Mouse (Mus musculus): Measurements from ENCODE around the gene Ldhd. TPM values are rescaled to one million over a fixed set of nuclear protein-coding genes. Genes with fewer than 3 reads are reported as not detected.

Gene Ldhd
- polyA plus RNA-seq, 1 experiment from 2014 or later, result 0.85 TPM

GRCm38 (mm10) chr8:111594951-111595350 is 35.2 kb downstream of the Ldhd start:
- H3K27me3 ChIP-seq (ENCODE audit: control insufficient read depth, insufficient read depth, low read length), result no peaks in the 10 kb centered on the region
- no peaks in the 10 kb centered on the region for H3K9me3 ChIP-seq (ENCODE audit: control insufficient read depth, low read length)
- 67% methylated on average over 2 of the region's 2 CpGs for WGBS
- no peak for ATAC-seq (ENCODE audit: insufficient number of reproducible peaks, insufficient read depth, low FRiP score, low read depth)
- 0 out of 2 replicates have a peak overlapping the region, but pooled peaks have one; percentile 53 for H3K9ac ChIP-seq (ENCODE audit: low read length)
- no peak overlapping the region for H3K4me3 ChIP-seq (ENCODE audit: control insufficient read depth in 1 of 2, insufficient read depth in 1 of 2, low read depth in 1 of 2, low read length in 2 of 2)
- peaks cover 32 to 79% of the 10 kb centered on the region in 2 experiments for H3K4me1 ChIP-seq (ENCODE audit: control insufficient read depth in 2 of 2, insufficient read depth in 2 of 2, low read length in 2 of 2)
- peak overlapping the region; percentile 48 to 78 for H3K27ac ChIP-seq (replicated peaks in 1 of 2; ENCODE audit: control insufficient read depth in 1 of 2, insufficient read depth in 1 of 2, low read depth in 2 of 2, low read length in 2 of 2)
- H3K4me2 ChIP-seq (ENCODE audit: low read length), result peak overlapping the region; percentile 62; the same call in 1 of the 2 replicates
- no peaks in the 10 kb centered on the region for H3K36me3 ChIP-seq (ENCODE audit: control insufficient read depth, insufficient read depth, low read length)

GRCm38 (mm10) chr8:111594044-111594840 is 35.9 kb downstream of the Ldhd start:
- no peak for ATAC-seq (ENCODE audit: insufficient number of reproducible peaks, insufficient read depth, low FRiP score, low read depth)
- 79% methylated on average over 3 of the region's 3 CpGs for WGBS
- H3K4me1 ChIP-seq (ENCODE audit: control insufficient read depth in 2 of 2, insufficient read depth in 2 of 2, low read length in 2 of 2), result peaks cover 32 to 72% of the 10 kb centered on the region in 2 experiments

GRCm38 (mm10) chr8:111592390-111592910 is 37.7 kb downstream of the Ldhd start:
- no peak overlapping the region for H3K4me3 ChIP-seq (ENCODE audit: control insufficient read depth in 1 of 2, insufficient read depth in 1 of 2, low read depth in 1 of 2, low read length in 2 of 2)
- no peaks in the 10 kb centered on the region for H3K27me3 ChIP-seq (ENCODE audit: control insufficient read depth, insufficient read depth, low read length)
- peaks cover 27 to 57% of the 10 kb centered on the region in 2 experiments for H3K4me1 ChIP-seq (ENCODE audit: control insufficient read depth in 2 of 2, insufficient read depth in 2 of 2, low read length in 2 of 2)
- no peak overlapping the region for H3K9ac ChIP-seq (ENCODE audit: low read length)
- WGBS, result 75% methylated on average over 7 of the region's 7 CpGs
- H3K9me3 ChIP-seq (ENCODE audit: control insufficient read depth, low read length), result no peaks in the 10 kb centered on the region
- no peak overlapping the region for H3K27ac ChIP-seq (replicated peaks in 1 of 2; ENCODE audit: control insufficient read depth in 1 of 2, insufficient read depth in 1 of 2, low read depth in 2 of 2, low read length in 2 of 2)
- H3K36me3 ChIP-seq (ENCODE audit: control insufficient read depth, insufficient read depth, low read length), result no peaks in the 10 kb centered on the region
- no peak overlapping the region for H3K4me2 ChIP-seq (ENCODE audit: low read length)
- ATAC-seq (ENCODE audit: insufficient number of reproducible peaks, insufficient read depth, low FRiP score, low read depth), result no peak

More at GRCm38 (mm10) chr8:111594044-111594840, 35.9 kb downstream of the Ldhd start:
- Histone ChIP-seq H3K9ac (ENCODE audit: low read length) (no peak overlapping the region), H3K4me3 (ENCODE audit: control insufficient read depth in 1 of 2, insufficient read depth in 1 of 2, low read depth in 1 of 2, low read length in 2 of 2) (no peak overlapping the region), H3K36me3 (ENCODE audit: control insufficient read depth, insufficient read depth, low read length) (no peaks in the 10 kb centered on the region), H3K4me2 (ENCODE audit: low read length) (no peak overlapping the region), H3K27me3 (ENCODE audit: control insufficient read depth, insufficient read depth, low read length) (no peaks in the 10 kb centered on the region), H3K27ac (replicated peaks in 1 of 2; ENCODE audit: control insufficient read depth in 1 of 2, insufficient read depth in 1 of 2, low read depth in 2 of 2, low read length in 2 of 2) (peak overlapping the region; percentile 24 to 78; a peak in 3 of 4 replicates), H3K9me3 (ENCODE audit: control insufficient read depth, low read length) (no peaks in the 10 kb centered on the region)

GRCm38 (mm10) chr8:111591176-111591575 is 39.0 kb downstream of the Ldhd start:
- Histone ChIP-seq H3K36me3 (ENCODE audit: control insufficient read depth, insufficient read depth, low read length) (no peaks in the 10 kb centered on the region), H3K4me1 (ENCODE audit: control insufficient read depth in 2 of 2, insufficient read depth in 2 of 2, low read length in 2 of 2) (peaks cover 21 to 44% of the 10 kb centered on the region in 2 experiments)
- ATAC-seq (ENCODE audit: insufficient number of reproducible peaks, insufficient read depth, low FRiP score, low read depth), result no peak

DNA sequence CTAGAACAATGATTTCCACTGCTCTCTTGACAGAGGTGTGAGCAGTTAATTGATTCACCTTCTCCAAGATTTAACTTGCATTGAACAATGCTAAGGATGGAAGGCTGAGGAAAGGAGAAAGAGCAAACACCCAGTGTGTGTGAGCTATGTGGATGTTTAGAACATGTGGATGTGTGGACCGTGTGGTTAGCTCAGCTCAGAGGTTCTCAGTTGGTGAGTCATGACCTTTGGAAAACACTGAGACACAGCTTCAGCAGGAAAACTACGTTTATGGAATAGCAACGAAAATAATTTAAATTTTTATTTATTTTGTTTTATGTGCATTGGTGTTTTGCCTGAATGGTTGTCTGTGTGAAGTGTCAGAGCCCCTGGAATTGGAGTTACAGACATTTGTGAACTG is 40.0 kb downstream of the Ldhd start:
- H3K9ac ChIP-seq (ENCODE audit: low read length), result no peak overlapping the region
- no peak for ATAC-seq (ENCODE audit: insufficient number of reproducible peaks, insufficient read depth, low FRiP score, low read depth)
- WGBS, result 71% methylated on average over 3 of the region's 3 CpGs
- no peak overlapping the region for H3K4me3 ChIP-seq (ENCODE audit: control insufficient read depth in 1 of 2, insufficient read depth in 1 of 2, low read depth in 1 of 2, low read length in 2 of 2)
- no peaks in the 10 kb centered on the region for H3K27me3 ChIP-seq (ENCODE audit: control insufficient read depth, insufficient read depth, low read length)
- H3K9me3 ChIP-seq (ENCODE audit: control insufficient read depth, low read length), result no peaks in the 10 kb centered on the region
- peaks cover 14 to 34% of the 10 kb centered on the region in 2 experiments for H3K4me1 ChIP-seq (ENCODE audit: control insufficient read depth in 2 of 2, insufficient read depth in 2 of 2, low read length in 2 of 2)
- H3K4me2 ChIP-seq (ENCODE audit: low read length), result no peak overlapping the region
- H3K36me3 ChIP-seq (ENCODE audit: control insufficient read depth, insufficient read depth, low read length), result no peaks in the 10 kb centered on the region
- H3K27ac ChIP-seq (replicated peaks in 1 of 2; ENCODE audit: control insufficient read depth in 1 of 2, insufficient read depth in 1 of 2, low read depth in 2 of 2, low read length in 2 of 2), result no peak overlapping the region

More at GRCm38 (mm10) chr8:111591176-111591575, 39.0 kb downstream of the Ldhd start:
- Histone ChIP-seq H3K27ac (replicated peaks in 1 of 2; ENCODE audit: control insufficient read depth in 1 of 2, insufficient read depth in 1 of 2, low read depth in 2 of 2, low read length in 2 of 2) (no peak overlapping the region), H3K9ac (ENCODE audit: low read length) (no peak overlapping the region), H3K27me3 (ENCODE audit: control insufficient read depth, insufficient read depth, low read length) (no peaks in the 10 kb centered on the region), H3K4me2 (ENCODE audit: low read length) (no peak overlapping the region), H3K9me3 (ENCODE audit: control insufficient read depth, low read length) (no peaks in the 10 kb centered on the region), H3K4me3 (ENCODE audit: control insufficient read depth in 1 of 2, insufficient read depth in 1 of 2, low read depth in 1 of 2, low read length in 2 of 2) (no peak overlapping the region)

DNA sequence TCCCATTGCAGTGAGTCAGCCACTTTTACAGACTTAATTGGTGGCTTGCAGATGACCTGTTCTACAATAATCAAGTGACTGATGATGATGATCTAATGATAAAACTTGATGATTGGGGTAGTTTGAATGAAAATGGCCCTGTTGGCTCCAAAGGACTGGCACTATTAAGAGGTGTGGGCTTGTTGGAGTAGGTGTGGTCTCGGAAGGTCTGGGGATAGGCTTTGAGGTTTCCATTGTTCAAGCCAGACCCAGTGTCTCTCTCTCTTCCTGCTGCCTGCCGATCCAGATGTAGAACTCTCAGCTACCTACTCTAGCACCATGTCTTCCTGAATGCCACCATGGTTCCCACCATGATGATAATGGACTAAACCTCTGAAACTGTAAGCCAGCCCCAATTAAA is 41.8 kb downstream of the Ldhd start:
- no peak for ATAC-seq (ENCODE audit: insufficient number of reproducible peaks, insufficient read depth, low FRiP score, low read depth)
- no peaks in the 10 kb centered on the region for H3K36me3 ChIP-seq (ENCODE audit: control insufficient read depth, insufficient read depth, low read length)
- H3K4me3 ChIP-seq (ENCODE audit: control insufficient read depth in 1 of 2, insufficient read depth in 1 of 2, low read depth in 1 of 2, low read length in 2 of 2), result no peak overlapping the region
- no peaks in the 10 kb centered on the region for H3K9me3 ChIP-seq (ENCODE audit: control insufficient read depth, low read length)
- WGBS, result 73% methylated on average over 2 of the region's 2 CpGs
- no peaks in the 10 kb centered on the region for H3K27me3 ChIP-seq (ENCODE audit: control insufficient read depth, insufficient read depth, low read length)
- H3K4me2 ChIP-seq (ENCODE audit: low read length), result no peak overlapping the region
- no peak overlapping the region for H3K9ac ChIP-seq (ENCODE audit: low read length)
- peaks cover 7 to 18% of the 10 kb centered on the region in 2 experiments for H3K4me1 ChIP-seq (ENCODE audit: control insufficient read depth in 2 of 2, insufficient read depth in 2 of 2, low read length in 2 of 2)
- no peak overlapping the region for H3K27ac ChIP-seq (replicated peaks in 1 of 2; ENCODE audit: control insufficient read depth in 1 of 2, insufficient read depth in 1 of 2, low read depth in 2 of 2, low read length in 2 of 2)

DNA sequence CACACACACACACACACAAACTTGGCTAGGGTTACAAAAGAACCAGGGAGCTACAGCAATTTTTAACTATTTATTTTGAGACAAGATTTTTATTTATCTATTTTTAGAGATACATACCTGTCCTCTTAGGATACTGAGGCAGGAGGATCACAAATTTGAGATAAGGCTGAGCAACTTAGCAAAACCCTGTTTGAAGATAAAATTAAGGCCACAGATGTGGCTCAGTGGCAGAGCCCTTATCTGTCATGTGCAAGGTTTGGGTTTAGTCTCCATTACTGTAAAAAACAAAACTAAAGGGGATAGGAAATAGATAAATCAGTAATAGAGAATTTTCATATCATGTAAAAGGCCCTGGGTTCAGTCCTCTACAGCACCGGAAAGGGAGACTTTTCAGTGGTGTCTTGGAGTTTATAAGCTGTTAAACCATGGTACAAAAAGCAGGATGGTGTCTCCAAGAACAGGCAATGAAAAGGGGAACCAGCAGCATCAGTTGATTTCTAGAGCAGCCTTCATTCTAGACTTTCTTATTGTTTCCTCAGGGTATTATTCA is 42.6 kb downstream of the Ldhd start:
- ATAC-seq (ENCODE audit: insufficient number of reproducible peaks, insufficient read depth, low FRiP score, low read depth), result no peak
- peaks cover 2 to 11% of the 10 kb centered on the region in 2 experiments for H3K4me1 ChIP-seq (ENCODE audit: control insufficient read depth in 2 of 2, insufficient read depth in 2 of 2, low read length in 2 of 2)
- H3K4me2 ChIP-seq (ENCODE audit: low read length), result no peak overlapping the region
- H3K4me3 ChIP-seq (ENCODE audit: control insufficient read depth in 1 of 2, insufficient read depth in 1 of 2, low read depth in 1 of 2, low read length in 2 of 2), result no peak overlapping the region
- no peak overlapping the region for H3K27ac ChIP-seq (replicated peaks in 1 of 2; ENCODE audit: control insufficient read depth in 1 of 2, insufficient read depth in 1 of 2, low read depth in 2 of 2, low read length in 2 of 2)
- no peaks in the 10 kb centered on the region for H3K36me3 ChIP-seq (ENCODE audit: control insufficient read depth, insufficient read depth, low read length)
- no peak overlapping the region for H3K9ac ChIP-seq (ENCODE audit: low read length)
- WGBS, result 83% methylated on average over 1 of the region's 1 CpGs
- H3K9me3 ChIP-seq (ENCODE audit: control insufficient read depth, low read length), result no peaks in the 10 kb centered on the region
- H3K27me3 ChIP-seq (ENCODE audit: control insufficient read depth, insufficient read depth, low read length), result no peaks in the 10 kb centered on the region

Measured in heart, embryonic 14.5 days (tissue).